Mouse (Mus musculus): ENCODE results near the gene Rhoq. TPM values are rescaled to one million over a fixed set of nuclear protein-coding genes. Genes with fewer than 3 reads are reported as not detected.

Gene Rhoq
- polyA plus RNA-seq (2015; fragmentation: Nextera tagmentation; extraction: Ambion mirVana): 5.2 and 5.4 TPM in 2 replicates

GRCm38 (mm10) chr17:86962894-86963585 lies at the start of gene Rhoq:
Rhoq (plus strand) TSS chr17:86963082.
- Histone ChIP-seq H3K9ac (replicated peaks; ENCODE audit: low read depth, low read length) (peak within 1 kb of the TSS; percentile 78), H3K36me3 (ENCODE audit: control insufficient read depth, insufficient read depth) (no peaks in the 10 kb centered on the region), H3K27ac (ENCODE audit: low read length) (peak within 1 kb of the TSS; percentile 72), H3K27me3 (replicated peaks; ENCODE audit: control insufficient read depth, insufficient read depth, low read length) (no peaks in the 10 kb centered on the region), H3K4me3 (replicated peaks; ENCODE audit: low read length) (peak within 1 kb of the TSS; percentile 72), H3K4me2 (ENCODE audit: low read length) (peak within 1 kb of the TSS; percentile 82), H3K9me3 (ENCODE audit: control insufficient read depth, low read length) (no peaks in the 10 kb centered on the region), H3K4me1 (replicated peaks; ENCODE audit: control insufficient read depth, insufficient read depth, low read length) (peaks cover 23% of the 10 kb centered on the region)
- peak; percentile 88 for ATAC-seq
- under 1% methylated on average over 64 of the region's 86 CpGs for WGBS

GRCm38 (mm10) chr17:86915540-86915939 lies 47.3 kb upstream of the Rhoq start:
- H3K4me1 ChIP-seq (replicated peaks; ENCODE audit: control insufficient read depth, insufficient read depth, low read length): no peaks in the 10 kb centered on the region
- no peaks in the 10 kb centered on the region for H3K36me3 ChIP-seq (ENCODE audit: control insufficient read depth, insufficient read depth)
- 81% methylated on average over 4 of the region's 4 CpGs for WGBS
- H3K27ac ChIP-seq (ENCODE audit: low read length): no peak overlapping the region
- no peaks in the 10 kb centered on the region for H3K9me3 ChIP-seq (ENCODE audit: control insufficient read depth, low read length)
- no peak overlapping the region for H3K4me2 ChIP-seq (ENCODE audit: low read length)
- H3K4me3 ChIP-seq (replicated peaks; ENCODE audit: low read length): no peak overlapping the region
- H3K27me3 ChIP-seq (replicated peaks; ENCODE audit: control insufficient read depth, insufficient read depth, low read length): no peaks in the 10 kb centered on the region
- H3K9ac ChIP-seq (replicated peaks; ENCODE audit: low read depth, low read length): no peak overlapping the region
- ATAC-seq: no peak

- Histone ChIP-seq H3K4me2 (ENCODE audit: low read length) (no peak within 1 kb of the TSS), H3K4me3 (replicated peaks; ENCODE audit: low read length) (no peak within 1 kb of the TSS), H3K36me3 (ENCODE audit: control insufficient read depth, insufficient read depth) (no peaks in the 10 kb centered on the region), H3K9ac (replicated peaks; ENCODE audit: low read depth, low read length) (no peak within 1 kb of the TSS), H3K27ac (ENCODE audit: low read length) (no peak within 1 kb of the TSS), H3K9me3 (ENCODE audit: control insufficient read depth, low read length) (no peaks in the 10 kb centered on the region), H3K27me3 (replicated peaks; ENCODE audit: control insufficient read depth, insufficient read depth, low read length) (no peaks in the 10 kb centered on the region), H3K4me1 (replicated peaks; ENCODE audit: control insufficient read depth, insufficient read depth, low read length) (no peaks in the 10 kb centered on the region)
- no peak for ATAC-seq
- 90% methylated on average over 10 of the region's 10 CpGs for WGBS
Measured at GRCm38 (mm10) chr17:86917048-86917447, 45.8 kb upstream of the Rhoq start, which contains the start of gene Tmem247. Tmem247 (plus strand) TSS chr17:86917348.

DNA sequence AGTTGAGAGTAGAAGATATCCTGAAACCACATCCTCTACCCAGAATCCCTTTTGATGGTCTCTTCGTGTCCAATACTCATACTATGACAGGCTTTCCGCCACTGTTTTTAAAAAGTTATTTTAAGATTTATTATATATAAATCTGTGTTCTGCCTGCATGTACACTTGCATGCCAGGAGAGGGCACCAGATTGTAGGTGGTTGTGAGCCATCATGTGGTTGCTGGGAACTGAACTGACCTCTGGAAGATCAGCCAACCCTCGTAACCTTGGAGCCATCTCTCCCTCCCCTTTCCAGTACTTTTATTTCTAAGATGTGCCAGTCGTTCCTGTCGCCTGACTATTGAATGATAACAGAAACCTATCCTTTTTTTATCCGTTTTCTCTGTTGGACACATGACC lies 44.1 kb upstream of the Rhoq start:
- no peaks in the 10 kb centered on the region for H3K36me3 ChIP-seq (ENCODE audit: control insufficient read depth, insufficient read depth)
- ATAC-seq: no peak
- no peaks in the 10 kb centered on the region for H3K27me3 ChIP-seq (replicated peaks; ENCODE audit: control insufficient read depth, insufficient read depth, low read length)
- no peak overlapping the region for H3K4me2 ChIP-seq (ENCODE audit: low read length)
- H3K9ac ChIP-seq (replicated peaks; ENCODE audit: low read depth, low read length): no peak overlapping the region
- no peaks in the 10 kb centered on the region for H3K4me1 ChIP-seq (replicated peaks; ENCODE audit: control insufficient read depth, insufficient read depth, low read length)
- H3K27ac ChIP-seq (ENCODE audit: low read length): no peak overlapping the region
- H3K4me3 ChIP-seq (replicated peaks; ENCODE audit: low read length): no peak overlapping the region
- WGBS: 78% methylated on average over 6 of the region's 6 CpGs
- H3K9me3 ChIP-seq (ENCODE audit: control insufficient read depth, low read length): no peaks in the 10 kb centered on the region

GRCm38 (mm10) chr17:86919729-86920128 lies 43.2 kb upstream of the Rhoq start:
- Histone ChIP-seq H3K4me1 (replicated peaks; ENCODE audit: control insufficient read depth, insufficient read depth, low read length) (no peaks in the 10 kb centered on the region), H3K4me2 (ENCODE audit: low read length) (no peak overlapping the region), H3K4me3 (replicated peaks; ENCODE audit: low read length) (no peak overlapping the region), H3K36me3 (ENCODE audit: control insufficient read depth, insufficient read depth) (no peaks in the 10 kb centered on the region), H3K27ac (ENCODE audit: low read length) (no peak overlapping the region), H3K27me3 (replicated peaks; ENCODE audit: control insufficient read depth, insufficient read depth, low read length) (no peaks in the 10 kb centered on the region), H3K9me3 (ENCODE audit: control insufficient read depth, low read length) (no peaks in the 10 kb centered on the region), H3K9ac (replicated peaks; ENCODE audit: low read depth, low read length) (no peak overlapping the region)
- no peak for ATAC-seq
- WGBS: 91% methylated on average over 11 of the region's 11 CpGs

DNA sequence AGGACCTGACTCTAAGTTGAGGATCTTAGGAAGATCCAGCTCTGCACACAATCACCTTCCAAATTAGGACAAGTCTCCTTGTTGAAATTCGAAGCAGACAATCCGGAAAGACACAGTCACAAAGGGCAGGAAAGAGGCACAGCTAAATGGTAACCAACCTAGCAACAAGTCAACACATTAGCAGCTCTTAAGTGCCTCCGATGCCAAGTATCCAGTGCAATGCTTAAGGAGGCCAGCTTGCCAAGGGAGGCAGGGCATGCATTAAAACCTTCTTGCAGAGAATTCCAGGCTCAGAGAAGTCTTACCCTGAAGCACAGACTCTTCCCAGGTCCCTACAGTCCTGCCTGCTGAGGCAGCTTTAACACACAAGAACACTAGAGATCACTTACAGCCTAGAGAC lies 38.2 kb upstream of the Rhoq start:
- no peak overlapping the region for H3K4me3 ChIP-seq (replicated peaks; ENCODE audit: low read length)
- no peak overlapping the region for H3K9ac ChIP-seq (replicated peaks; ENCODE audit: low read depth, low read length)
- no peak overlapping the region for H3K4me2 ChIP-seq (ENCODE audit: low read length)
- no peaks in the 10 kb centered on the region for H3K27me3 ChIP-seq (replicated peaks; ENCODE audit: control insufficient read depth, insufficient read depth, low read length)
- H3K27ac ChIP-seq (ENCODE audit: low read length): no peak overlapping the region
- 71% methylated on average over 3 of the region's 3 CpGs for whole genome bisulfite sequencing
- H3K9me3 ChIP-seq (ENCODE audit: control insufficient read depth, low read length): peaks cover 9% of the 10 kb centered on the region; the same call in 1 of the 2 replicates
- no peak for ATAC-seq
- no peaks in the 10 kb centered on the region for H3K36me3 ChIP-seq (ENCODE audit: control insufficient read depth, insufficient read depth)
- no peaks in the 10 kb centered on the region for H3K4me1 ChIP-seq (replicated peaks; ENCODE audit: control insufficient read depth, insufficient read depth, low read length)

- 93% methylated on average over 3 of the region's 3 CpGs for WGBS
- Histone ChIP-seq H3K4me1 (replicated peaks; ENCODE audit: control insufficient read depth, insufficient read depth, low read length) (no peaks in the 10 kb centered on the region), H3K9ac (replicated peaks; ENCODE audit: low read depth, low read length) (no peak overlapping the region), H3K4me3 (replicated peaks; ENCODE audit: low read length) (no peak overlapping the region), H3K36me3 (ENCODE audit: control insufficient read depth, insufficient read depth) (no peaks in the 10 kb centered on the region), H3K27ac (ENCODE audit: low read length) (no peak overlapping the region), H3K4me2 (ENCODE audit: low read length) (no peak overlapping the region), H3K9me3 (ENCODE audit: control insufficient read depth, low read length) (peaks cover 9% of the 10 kb centered on the region; the same call in 1 of the 2 replicates), H3K27me3 (replicated peaks; ENCODE audit: control insufficient read depth, insufficient read depth, low read length) (no peaks in the 10 kb centered on the region)
- ATAC-seq: no peak
Measured at GRCm38 (mm10) chr17:86926836-86927235, 36.0 kb upstream of the Rhoq start.

- H3K27ac ChIP-seq (ENCODE audit: low read length): no peak overlapping the region
- 86% methylated on average over 6 of the region's 6 CpGs for WGBS
Measured at GRCm38 (mm10) chr17:86929355-86929754, 33.5 kb upstream of the Rhoq start.

DNA sequence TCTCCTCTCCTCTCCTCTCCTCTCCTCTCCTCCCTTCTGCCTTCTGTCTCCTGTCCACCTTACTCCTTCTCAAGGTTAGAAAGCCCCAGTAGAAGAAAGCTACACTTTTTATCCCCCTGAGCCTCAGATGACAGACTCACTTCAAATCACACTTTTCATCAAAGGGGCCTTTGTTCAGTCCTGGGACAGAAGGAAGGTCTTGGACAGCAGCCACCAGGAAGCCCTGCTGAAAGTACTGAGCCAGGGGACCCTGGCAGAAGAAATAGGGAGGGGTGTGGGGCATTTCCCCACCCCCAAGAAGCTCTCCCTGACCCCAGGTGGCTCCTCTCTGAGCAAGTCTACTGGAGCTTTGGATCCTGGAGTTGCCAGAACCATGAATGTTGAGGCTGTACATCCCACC lies 32.9 kb upstream of the Rhoq start:
- H3K4me2 ChIP-seq (ENCODE audit: low read length): no peak overlapping the region
- peaks cover 9% of the 10 kb centered on the region; the same call in 1 of the 2 replicates for H3K9me3 ChIP-seq (ENCODE audit: control insufficient read depth, low read length)
- no peak overlapping the region for H3K9ac ChIP-seq (replicated peaks; ENCODE audit: low read depth, low read length)
- no peak for ATAC-seq
- H3K27me3 ChIP-seq (replicated peaks; ENCODE audit: control insufficient read depth, insufficient read depth, low read length): no peaks in the 10 kb centered on the region
- no peak overlapping the region for H3K27ac ChIP-seq (ENCODE audit: low read length)
- no peaks in the 10 kb centered on the region for H3K36me3 ChIP-seq (ENCODE audit: control insufficient read depth, insufficient read depth)
- no peak overlapping the region for H3K4me3 ChIP-seq (replicated peaks; ENCODE audit: low read length)
- peaks cover 6% of the 10 kb centered on the region for H3K4me1 ChIP-seq (replicated peaks; ENCODE audit: control insufficient read depth, insufficient read depth, low read length)

More at GRCm38 (mm10) chr17:86929355-86929754, 33.5 kb upstream of the Rhoq start:
- Histone ChIP-seq H3K9ac (replicated peaks; ENCODE audit: low read depth, low read length) (no peak overlapping the region), H3K4me1 (replicated peaks; ENCODE audit: control insufficient read depth, insufficient read depth, low read length) (peaks cover 6% of the 10 kb centered on the region), H3K4me3 (replicated peaks; ENCODE audit: low read length) (no peak overlapping the region), H3K36me3 (ENCODE audit: control insufficient read depth, insufficient read depth) (no peaks in the 10 kb centered on the region), H3K27me3 (replicated peaks; ENCODE audit: control insufficient read depth, insufficient read depth, low read length) (no peaks in the 10 kb centered on the region), H3K4me2 (ENCODE audit: low read length) (no peak overlapping the region), H3K9me3 (ENCODE audit: control insufficient read depth, low read length) (peaks cover 9% of the 10 kb centered on the region; the same call in 1 of the 2 replicates)
- no peak for ATAC-seq

Measured in forebrain, embryonic 16.5 days (tissue).